Mouse (Mus musculus) hindbrain, embryonic 10.5 days (tissue): ENCODE data around the gene Adam11. TPM values are rescaled to one million over a fixed set of nuclear protein-coding genes. Genes with fewer than 3 reads are reported as not detected.
A peak's percentile ranks its signal among the peaks of the same experiment; 100 is the strongest.

Source experiments
- DNase-seq: peaks from one replicate; pipeline ENCODE4 v3.0.0-alpha.2; 2017; ENCODE audit warnings: low spot score
- H3K27ac ChIP-seq: fragments of 300-500 bp; sonication (generic); 2 replicates; pipeline ENCODE4 v1.5.1; 2016; ENCODE audit warnings: mild to moderate bottlenecking, moderate library complexity
- H3K27me3 ChIP-seq: fragments of 300-500 bp; sonication (generic); 2 replicates; pipeline ENCODE4 v1.6.1; 2016; ENCODE audit warnings: mild to moderate bottlenecking; ENCODE audit not compliant: poor library complexity, insufficient read depth, severe bottlenecking
- H3K36me3 ChIP-seq: fragments of 300-500 bp; sonication (generic); 2 replicates; pipeline ENCODE4 v1.6.1; 2016; ENCODE audit warnings: mild to moderate bottlenecking, moderate library complexity
- H3K4me1 ChIP-seq: fragments of 300-500 bp; sonication (generic); replicated peaks from 2 replicates; pipeline ENCODE4 v1.6.1; 2016; ENCODE audit warnings: mild to moderate bottlenecking
- H3K4me3 ChIP-seq: fragments of 300-500 bp; sonication (generic); 2 replicates; pipeline ENCODE4 v1.5.1; 2016; ENCODE audit warnings: mild to moderate bottlenecking, moderate library complexity
- H3K9me3 ChIP-seq: fragments of 300-500 bp; sonication (generic); 2 replicates; pipeline ENCODE4 v1.6.1; 2016; ENCODE audit warnings: mild to moderate bottlenecking, moderate library complexity
- WGBS: fragments of 180-500 bp; shearing (Covaris S2); methylation state at CpG from one replicate; pipeline ENCODE4 v1.1.7; 2016; 5-methylcytosine and 5-hydroxymethylcytosine counted together
- polyA plus RNA-seq: library from polyadenylated mRNA; unstranded; fragments of >200 nt; fragmentation: Nextera tagmentation; extraction: Ambion mirVana; gene quantifications from 2 replicates; pipeline ENCODE4 v1.2.1, GENCODE M21; 2016

Adam11 gene
- polyA plus RNA-seq, 1 experiment from 2014 or later: 22.6 TPM

DNA sequence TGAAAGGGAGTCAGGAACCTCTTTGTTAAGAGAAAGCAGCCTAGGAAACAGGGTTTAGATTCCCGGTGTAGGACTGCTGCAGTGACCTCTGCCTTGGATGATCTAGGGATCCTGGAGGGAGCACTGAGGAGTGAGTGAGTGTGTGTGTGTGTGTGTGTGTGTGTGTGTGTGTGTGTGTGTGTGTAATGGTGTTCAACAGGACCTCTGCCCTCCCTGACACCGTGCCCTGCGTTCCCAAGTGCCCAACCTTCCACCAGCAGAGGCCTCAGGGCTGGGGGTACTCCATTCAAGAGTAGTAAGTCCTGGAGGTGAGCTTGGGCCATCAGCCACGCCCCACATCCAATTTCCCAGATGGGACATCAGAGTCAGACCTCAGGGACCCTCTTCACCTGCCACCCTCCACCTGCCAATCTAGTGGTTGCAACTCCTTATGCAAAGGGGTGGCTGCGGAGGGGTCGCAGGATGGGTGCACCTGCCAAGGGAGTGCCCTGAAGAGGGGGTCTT lies 382 bp upstream of the Adam11 start:
- H3K27me3 ChIP-seq: peaks cover 77% of the 10 kb centered on the region
- peaks cover 47% of the 10 kb centered on the region for H3K4me1 ChIP-seq
- peak overlapping the region; percentile 85 for H3K27ac ChIP-seq
- no peaks in the 10 kb centered on the region for H3K9me3 ChIP-seq
- WGBS: 8% methylated on average over 6 of the region's 6 CpGs
- DNase-seq: no peak
- no peaks in the 10 kb centered on the region for H3K36me3 ChIP-seq
- H3K4me3 ChIP-seq: peak overlapping the region; percentile 82

DNA sequence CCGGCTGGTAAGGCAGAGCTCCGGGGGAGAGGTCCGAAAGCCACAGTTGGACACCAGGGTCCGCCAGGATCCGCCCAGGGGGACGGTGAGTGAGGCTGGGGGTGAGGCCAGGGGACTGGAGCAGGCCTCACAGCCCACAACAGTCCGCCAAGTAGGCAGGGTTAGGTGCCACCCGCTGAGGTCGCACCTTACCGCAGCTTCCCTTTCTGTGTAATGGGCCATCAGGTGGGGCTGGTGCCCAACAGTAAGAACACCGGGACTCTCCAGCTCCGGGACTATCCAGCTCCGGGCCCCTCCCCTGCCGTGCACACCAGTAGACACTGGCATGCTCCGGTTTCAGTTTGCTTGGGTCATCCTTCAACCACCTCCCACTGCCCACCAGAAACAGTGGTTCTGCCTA lies 1.0 kb downstream of the Adam11 start:
- 6% methylated on average over 15 of the region's 15 CpGs for WGBS
- no peak for DNase-seq
- peak overlapping the region; percentile 82 for H3K4me3 ChIP-seq
- H3K27ac ChIP-seq: peak overlapping the region; percentile 85
- H3K4me1 ChIP-seq: peaks cover 53% of the 10 kb centered on the region
- no peaks in the 10 kb centered on the region for H3K9me3 ChIP-seq
- H3K36me3 ChIP-seq: no peaks in the 10 kb centered on the region
- H3K27me3 ChIP-seq: peaks cover 77% of the 10 kb centered on the region

DNA sequence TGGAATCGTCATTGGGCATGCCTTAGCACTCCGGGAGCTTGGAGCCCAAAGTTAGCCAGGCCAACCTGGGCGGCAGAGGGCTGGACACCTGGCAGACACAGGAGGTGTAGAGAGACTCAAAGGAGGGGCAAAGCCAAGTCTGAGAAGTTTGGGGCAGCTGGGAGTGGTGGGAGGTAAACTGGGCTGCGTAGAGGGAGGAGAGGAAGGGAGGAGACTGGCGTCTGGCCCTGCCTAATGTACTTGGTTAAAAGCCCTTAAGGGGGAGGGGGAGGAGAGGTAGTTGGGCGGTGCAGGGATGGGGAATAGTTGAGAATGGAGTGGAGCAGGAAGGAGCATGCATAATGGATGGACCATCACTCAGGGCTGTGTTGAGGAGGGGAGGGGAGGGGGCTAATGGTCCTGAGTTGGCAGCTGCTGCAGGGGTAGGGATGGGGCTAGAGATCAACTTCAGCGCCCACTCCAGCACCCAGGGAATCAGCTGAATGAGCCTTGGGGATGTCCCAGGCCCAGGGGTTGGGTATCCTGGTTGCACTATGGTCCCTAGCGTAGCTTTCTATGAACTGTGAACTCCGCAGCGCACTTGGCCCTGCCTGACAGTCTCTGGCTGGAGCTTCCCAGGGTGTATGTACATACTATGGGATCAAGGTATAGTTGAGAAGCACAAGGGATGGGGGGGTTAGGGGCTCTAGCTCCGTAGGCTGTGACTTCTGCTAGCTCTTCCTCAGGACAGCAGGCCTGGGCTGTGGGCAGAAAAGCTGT lies 1.9 kb downstream of the Adam11 start:
- Histone ChIP-seq H3K4me3 (peak overlapping the region; percentile 3; the same call in 1 of the 2 replicates), H3K4me1 (peaks cover 62% of the 10 kb centered on the region), H3K27ac (no peak overlapping the region; the same call in 1 of the 2 replicates), H3K27me3 (peaks cover 69% of the 10 kb centered on the region), H3K9me3 (no peaks in the 10 kb centered on the region), H3K36me3 (no peaks in the 10 kb centered on the region)
- 50% methylated on average over 11 of the region's 11 CpGs for WGBS
- DNase-seq: no peak

GRCm38 (mm10) chr11:102765416-102765815 lies 4.2 kb downstream of the Adam11 start:
- DNase-seq: no peak
- Histone ChIP-seq H3K4me1 (peaks cover 80% of the 10 kb centered on the region), H3K36me3 (no peaks in the 10 kb centered on the region), H3K9me3 (no peaks in the 10 kb centered on the region), H3K27me3 (peaks cover 60% of the 10 kb centered on the region), H3K4me3 (no peak overlapping the region), H3K27ac (0 out of 2 replicates have a peak overlapping the region, but pooled peaks have one; percentile 0)
- WGBS: 80% methylated on average over 5 of the region's 5 CpGs

DNA sequence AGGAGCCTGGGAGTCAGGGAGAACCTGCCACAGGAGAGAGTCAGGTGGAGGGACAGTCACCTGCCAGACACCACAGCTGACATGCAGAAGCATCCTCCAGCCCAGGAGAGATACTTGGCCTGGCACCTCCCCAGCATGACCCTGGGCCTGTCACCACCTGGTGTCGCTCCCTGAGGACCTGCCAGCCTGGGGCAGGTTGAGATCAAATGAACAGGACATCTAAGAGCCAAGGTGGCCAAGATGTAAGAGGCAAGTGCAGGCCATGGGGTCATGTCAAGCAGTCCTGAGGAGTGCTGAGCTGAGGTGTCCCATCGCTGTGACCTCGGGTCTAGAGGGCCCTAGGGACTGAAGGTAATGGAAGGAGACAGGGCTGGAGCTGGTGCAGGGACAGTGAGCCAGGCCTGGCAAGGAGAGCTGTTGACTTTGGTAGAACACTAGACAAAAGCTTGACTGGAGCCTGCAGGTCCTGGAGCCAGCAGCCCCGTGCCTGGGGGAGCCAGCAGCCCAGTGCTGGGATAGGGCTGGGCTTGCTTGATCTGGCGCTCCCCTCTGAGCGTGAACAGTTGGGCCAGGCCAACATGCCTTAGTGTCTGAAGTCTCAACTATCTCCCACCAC lies 5.9 kb downstream of the Adam11 start:
- no peak for DNase-seq
- H3K4me1 ChIP-seq: peaks cover 80% of the 10 kb centered on the region
- H3K9me3 ChIP-seq: no peaks in the 10 kb centered on the region
- H3K36me3 ChIP-seq: no peaks in the 10 kb centered on the region
- 71% methylated on average over 6 of the region's 6 CpGs for WGBS
- H3K27me3 ChIP-seq: peaks cover 59% of the 10 kb centered on the region
- no peak overlapping the region for H3K4me3 ChIP-seq
- peak overlapping the region; percentile 56 for H3K27ac ChIP-seq

DNA sequence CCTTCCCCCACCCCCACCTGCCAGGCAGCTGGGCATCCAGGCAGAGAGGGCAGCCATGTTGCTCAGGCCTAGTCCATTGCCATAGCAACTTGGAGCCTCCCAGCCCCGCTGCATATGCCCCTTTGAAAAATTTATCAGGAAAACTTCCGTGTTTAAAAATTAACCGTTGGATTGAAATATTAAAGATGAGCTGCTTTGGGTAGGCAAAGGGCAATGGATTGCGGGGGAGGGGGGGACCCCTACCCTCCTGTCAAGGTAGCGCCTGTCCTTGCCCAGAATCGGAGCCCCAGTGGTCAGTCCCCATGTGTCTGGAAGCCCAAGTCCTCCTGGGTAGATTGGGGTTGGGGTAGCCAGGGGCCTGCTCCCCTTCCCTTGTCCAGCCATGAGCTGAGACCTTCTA lies 7.9 kb downstream of the Adam11 start:
- peak overlapping the region; percentile 37; the same call in 1 of the 2 replicates for H3K27ac ChIP-seq
- H3K4me1 ChIP-seq: peaks cover 80% of the 10 kb centered on the region
- WGBS: 88% methylated on average over 6 of the region's 6 CpGs
- DNase-seq: no peak
- H3K36me3 ChIP-seq: no peaks in the 10 kb centered on the region
- H3K9me3 ChIP-seq: no peaks in the 10 kb centered on the region
- H3K27me3 ChIP-seq: peaks cover 44% of the 10 kb centered on the region
- no peak overlapping the region for H3K4me3 ChIP-seq

- Histone ChIP-seq H3K4me3 (no peak overlapping the region), H3K27ac (peak overlapping the region; percentile 74), H3K9me3 (no peaks in the 10 kb centered on the region), H3K36me3 (no peaks in the 10 kb centered on the region), H3K27me3 (peaks cover 35% of the 10 kb centered on the region), H3K4me1 (peaks cover 87% of the 10 kb centered on the region)
- no peak for DNase-seq
- 87% methylated on average over 12 of the region's 12 CpGs for WGBS
Observed at GRCm38 (mm10) chr11:102769993-102770661, 8.9 kb downstream of the Adam11 start.

- H3K27me3 ChIP-seq: peaks cover 35% of the 10 kb centered on the region
- H3K36me3 ChIP-seq: peaks cover 3% of the 10 kb centered on the region; the same call in 1 of the 2 replicates
- H3K4me1 ChIP-seq: peaks cover 89% of the 10 kb centered on the region
- H3K4me3 ChIP-seq: 0 out of 2 replicates have a peak overlapping the region, but pooled peaks have one; percentile 6
- 47% methylated on average over 15 of the region's 15 CpGs for WGBS
- no peak for DNase-seq
- no peaks in the 10 kb centered on the region for H3K9me3 ChIP-seq
- H3K27ac ChIP-seq: peak overlapping the region; percentile 74
Observed at GRCm38 (mm10) chr11:102770662-102771435, 9.6 kb downstream of the Adam11 start.

- 22% methylated on average over 16 of the region's 16 CpGs for WGBS
- peak overlapping the region; percentile 74 for H3K27ac ChIP-seq
- peaks cover 82% of the 10 kb centered on the region for H3K4me1 ChIP-seq
- peak overlapping the region; percentile 13; the same call in 1 of the 2 replicates for H3K4me3 ChIP-seq
- H3K36me3 ChIP-seq: peaks cover 16% of the 10 kb centered on the region
- H3K9me3 ChIP-seq: no peaks in the 10 kb centered on the region
- H3K27me3 ChIP-seq: peaks cover 43% of the 10 kb centered on the region
- no peak for DNase-seq
Observed at GRCm38 (mm10) chr11:102771916-102772714, 10.9 kb downstream of the Adam11 start.

DNA sequence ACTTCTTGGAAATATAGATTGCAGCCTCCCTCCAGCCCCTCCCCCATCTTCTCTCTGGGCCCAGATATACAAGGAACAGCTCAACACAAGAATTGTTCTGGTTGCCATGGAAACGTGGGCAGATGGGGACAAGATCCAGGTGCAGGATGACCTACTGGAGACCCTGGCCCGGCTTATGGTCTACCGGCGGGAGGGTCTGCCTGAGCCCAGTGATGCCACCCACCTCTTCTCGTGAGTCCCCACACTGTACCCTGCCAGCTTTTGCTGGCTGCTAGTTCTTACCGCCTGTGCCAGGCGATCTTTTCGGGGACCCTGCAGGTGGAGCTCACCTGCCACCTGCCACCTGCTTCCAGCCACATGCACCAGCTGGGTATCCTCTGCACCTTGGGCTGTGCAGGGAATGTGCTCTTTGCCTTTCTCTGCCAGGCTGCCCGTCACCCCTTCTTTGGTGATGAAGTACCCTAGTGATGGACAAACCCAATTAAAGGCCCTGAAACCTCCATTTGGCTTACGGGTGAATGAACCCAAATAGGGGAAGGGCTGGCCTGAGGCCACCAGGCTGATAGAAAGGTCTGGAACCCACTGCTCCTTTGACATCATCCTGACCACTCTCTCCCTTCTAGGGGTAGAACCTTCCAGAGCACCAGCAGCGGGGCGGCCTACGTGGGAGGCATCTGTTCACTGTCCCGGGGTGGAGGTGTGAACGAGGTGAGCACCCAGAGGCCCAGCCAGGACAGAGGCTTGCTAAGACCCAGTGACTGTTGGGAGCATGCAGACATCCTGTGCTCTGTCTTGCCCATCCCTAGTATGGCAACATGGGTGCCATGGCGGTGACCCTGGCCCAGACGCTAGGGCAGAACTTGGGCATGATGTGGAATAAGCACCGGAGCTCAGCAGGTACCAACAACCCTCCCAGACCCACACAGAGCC lies 11.8 kb downstream of the Adam11 start:
- H3K9me3 ChIP-seq: no peaks in the 10 kb centered on the region
- peak overlapping the region; percentile 96; the same call in 1 of the 2 replicates for H3K27ac ChIP-seq
- no peak overlapping the region for H3K4me3 ChIP-seq
- peaks cover 81% of the 10 kb centered on the region for H3K4me1 ChIP-seq
- H3K36me3 ChIP-seq: peaks cover 19% of the 10 kb centered on the region
- peak; percentile 45 for DNase-seq
- 69% methylated on average over 18 of the region's 18 CpGs for WGBS
- H3K27me3 ChIP-seq: peaks cover 49% of the 10 kb centered on the region
